Mouse (Mus musculus): Measurements from ENCODE around the gene A330070K13Rik. TPM values are rescaled to one million over a fixed set of nuclear protein-coding genes. Genes with fewer than 3 reads are reported as not detected.
A peak's percentile ranks its signal among the peaks of the same experiment; 100 is the strongest.

A330070K13Rik gene
- total and polyA plus RNA-seq, 3 experiments, result not detected

GRCm38 (mm10) chr5:130333971-130334370, 50.5 kb downstream of the A330070K13Rik start:
- H3K4me3 ChIP-seq (ENCODE audit: low read depth, low read length), result no peak overlapping the region
- DNase-seq (ENCODE audit: low spot score) (no peak), ATAC-seq (ENCODE audit: extremely low read depth, insufficient number of reproducible peaks, low FRiP score, poor library complexity, severe bottlenecking) (no peak)
- peaks cover 80% of the 10 kb centered on the region for H3K36me3 ChIP-seq (replicated peaks)
- TF ChIP-seq POLR2AphosphoS5 (IDR thresholded peaks at IDR 0.05; ENCODE audit: insufficient replicate concordance, low read depth, low read length) (no peak), TAL1 (conservative IDR thresholded peaks at IDR 0.05; ENCODE audit: low read depth, low read length) (no peak), GATA2 (IDR thresholded peaks at IDR 0.05; ENCODE audit: borderline replicate concordance, low read depth, low read length) (no peak), GATA1 (IDR thresholded peaks at IDR 0.05; ENCODE audit: borderline replicate concordance, low read length) (no peak), CTCF (IDR thresholded peaks at IDR 0.05; ENCODE audit: low read depth, low read length) (no peak)
- no peaks in the 10 kb centered on the region; the same call in 1 of the 2 replicates for H3K27me3 ChIP-seq (ENCODE audit: insufficient read depth, low read length)
- H3K9me3 ChIP-seq (replicated peaks), result no peaks in the 10 kb centered on the region
- peaks cover 5% of the 10 kb centered on the region for H3K4me1 ChIP-seq (ENCODE audit: insufficient read depth, low read depth, low read length)

GRCm38 (mm10) chr5:130333566-130333965, 50.9 kb downstream of the A330070K13Rik start:
- TF ChIP-seq GATA1 (IDR thresholded peaks at IDR 0.05; ENCODE audit: borderline replicate concordance, low read length), result no peak
- TF ChIP-seq CTCF (IDR thresholded peaks at IDR 0.05; ENCODE audit: low read depth, low read length), result no peak
- TF ChIP-seq POLR2AphosphoS5 (IDR thresholded peaks at IDR 0.05; ENCODE audit: insufficient replicate concordance, low read depth, low read length), result no peak
- no peak for TF ChIP-seq GATA2 (IDR thresholded peaks at IDR 0.05; ENCODE audit: borderline replicate concordance, low read depth, low read length)
- Histone ChIP-seq H3K4me3 (ENCODE audit: low read depth, low read length) (no peak overlapping the region), H3K4me1 (ENCODE audit: insufficient read depth, low read depth, low read length) (peaks cover 5% of the 10 kb centered on the region), H3K9me3 (replicated peaks) (no peaks in the 10 kb centered on the region), H3K36me3 (replicated peaks) (peaks cover 80% of the 10 kb centered on the region), H3K27me3 (ENCODE audit: insufficient read depth, low read length) (no peaks in the 10 kb centered on the region; the same call in 1 of the 2 replicates)
- DNase-seq (ENCODE audit: low spot score) (no peak), ATAC-seq (ENCODE audit: extremely low read depth, insufficient number of reproducible peaks, low FRiP score, poor library complexity, severe bottlenecking) (no peak)

GRCm38 (mm10) chr5:130331206-130331605, 53.2 kb downstream of the A330070K13Rik start:
- peaks cover 5% of the 10 kb centered on the region for H3K4me1 ChIP-seq (ENCODE audit: insufficient read depth, low read depth, low read length)
- DNase-seq (ENCODE audit: low spot score), result no peak
- no peaks in the 10 kb centered on the region; the same call in 1 of the 2 replicates for H3K27me3 ChIP-seq (ENCODE audit: insufficient read depth, low read length)
- H3K4me3 ChIP-seq (ENCODE audit: low read depth, low read length), result no peak overlapping the region
- peaks cover 78% of the 10 kb centered on the region for H3K36me3 ChIP-seq (replicated peaks)
- TF ChIP-seq TAL1 (conservative IDR thresholded peaks at IDR 0.05; ENCODE audit: low read depth, low read length), result no peak
- TF ChIP-seq POLR2AphosphoS5 (IDR thresholded peaks at IDR 0.05; ENCODE audit: insufficient replicate concordance, low read depth, low read length), result no peak
- TF ChIP-seq GATA1 (IDR thresholded peaks at IDR 0.05; ENCODE audit: borderline replicate concordance, low read length), result no peak
- no peak for TF ChIP-seq CTCF (IDR thresholded peaks at IDR 0.05; ENCODE audit: low read depth, low read length)
- TF ChIP-seq GATA2 (IDR thresholded peaks at IDR 0.05; ENCODE audit: borderline replicate concordance, low read depth, low read length), result no peak
- ATAC-seq (ENCODE audit: extremely low read depth, insufficient number of reproducible peaks, low FRiP score, poor library complexity, severe bottlenecking), result no peak
- no peaks in the 10 kb centered on the region for H3K9me3 ChIP-seq (replicated peaks)

GRCm38 (mm10) chr5:130330801-130331200, 53.6 kb downstream of the A330070K13Rik start:
- Histone ChIP-seq H3K36me3 (replicated peaks) (peaks cover 78% of the 10 kb centered on the region), H3K4me3 (ENCODE audit: low read depth, low read length) (no peak overlapping the region), H3K9me3 (replicated peaks) (no peaks in the 10 kb centered on the region), H3K27me3 (ENCODE audit: insufficient read depth, low read length) (no peaks in the 10 kb centered on the region; the same call in 1 of the 2 replicates), H3K4me1 (ENCODE audit: insufficient read depth, low read depth, low read length) (peaks cover 5% of the 10 kb centered on the region)
- TF ChIP-seq GATA2 (IDR thresholded peaks at IDR 0.05; ENCODE audit: borderline replicate concordance, low read depth, low read length) (no peak), TAL1 (conservative IDR thresholded peaks at IDR 0.05; ENCODE audit: low read depth, low read length) (no peak), POLR2AphosphoS5 (IDR thresholded peaks at IDR 0.05; ENCODE audit: insufficient replicate concordance, low read depth, low read length) (no peak), GATA1 (IDR thresholded peaks at IDR 0.05; ENCODE audit: borderline replicate concordance, low read length) (no peak), CTCF (IDR thresholded peaks at IDR 0.05; ENCODE audit: low read depth, low read length) (no peak)
- no peak for ATAC-seq (ENCODE audit: extremely low read depth, insufficient number of reproducible peaks, low FRiP score, poor library complexity, severe bottlenecking)
- no peak for DNase-seq (ENCODE audit: low spot score)

- ATAC-seq (ENCODE audit: extremely low read depth, insufficient number of reproducible peaks, low FRiP score, poor library complexity, severe bottlenecking), result peak; percentile 62
- Histone ChIP-seq H3K4me1 (ENCODE audit: insufficient read depth, low read depth, low read length) (peaks cover 5% of the 10 kb centered on the region), H3K27me3 (ENCODE audit: insufficient read depth, low read length) (no peaks in the 10 kb centered on the region), H3K4me3 (ENCODE audit: low read depth, low read length) (no peak overlapping the region), H3K9me3 (replicated peaks) (peaks cover 2% of the 10 kb centered on the region; the same call in 1 of the 2 replicates), H3K36me3 (replicated peaks) (peaks cover 78% of the 10 kb centered on the region)
- TF ChIP-seq POLR2AphosphoS5 (IDR thresholded peaks at IDR 0.05; ENCODE audit: insufficient replicate concordance, low read depth, low read length), result no peak
- TF ChIP-seq CTCF (IDR thresholded peaks at IDR 0.05; ENCODE audit: low read depth, low read length), result no peak
- TF ChIP-seq TAL1 (conservative IDR thresholded peaks at IDR 0.05; ENCODE audit: low read depth, low read length), result no peak
- TF ChIP-seq GATA2 (IDR thresholded peaks at IDR 0.05; ENCODE audit: borderline replicate concordance, low read depth, low read length), result no peak
- no peak for TF ChIP-seq GATA1 (IDR thresholded peaks at IDR 0.05; ENCODE audit: borderline replicate concordance, low read length)
- DNase-seq (ENCODE audit: low spot score), result no peak
These were observed 54.5 kb downstream of the A330070K13Rik start for GRCm38 (mm10) chr5:130329889-130330288.

Other genes starting within 250 kb of the A330070K13Rik start
- gene Kctd7, start 239.8 kb downstream of the A330070K13Rik start, total RNA-seq (2014; fragmentation: Nextera tagmentation), result 5.0 and 6.9 TPM in 2 replicates
- gene Kctd7, start 239.8 kb downstream of the A330070K13Rik start, total RNA-seq (2017), result 10.2 and 10.3 TPM in 2 replicates
- 7.8 and 10.3 TPM in 2 replicates for gene Kctd7, start 239.8 kb downstream of the A330070K13Rik start, polyA plus RNA-seq (2012)
- 44.0 and 48.2 TPM in 2 replicates for gene Rabgef1, start 212.8 kb downstream of the A330070K13Rik start, total RNA-seq (2014; fragmentation: Nextera tagmentation)
- gene Rabgef1, start 212.8 kb downstream of the A330070K13Rik start, total RNA-seq (2017), result 52.9 and 80.4 TPM in 2 replicates
- gene Rabgef1, start 212.8 kb downstream of the A330070K13Rik start, polyA plus RNA-seq (2012), result 18.5 and 23.4 TPM in 2 replicates
- 62.4 and 63.5 TPM in 2 replicates for gene Tmem248, start 167.6 kb downstream of the A330070K13Rik start, total RNA-seq (2014; fragmentation: Nextera tagmentation)
- 39.4 and 40.6 TPM in 2 replicates for gene Tmem248, start 167.6 kb downstream of the A330070K13Rik start, total RNA-seq (2017)
- 27.3 and 34.6 TPM in 2 replicates for gene Tmem248, start 167.6 kb downstream of the A330070K13Rik start, polyA plus RNA-seq (2012)
- gene Sbds, start 129.1 kb downstream of the A330070K13Rik start, total RNA-seq (2014; fragmentation: Nextera tagmentation), result 112 and 123 TPM in 2 replicates
- 76.1 and 91.8 TPM in 2 replicates for gene Sbds, start 129.1 kb downstream of the A330070K13Rik start, total RNA-seq (2017)
- gene Sbds, start 129.1 kb downstream of the A330070K13Rik start, polyA plus RNA-seq (2012), result 18.9 and 28.1 TPM in 2 replicates
- gene Tyw1, start 129.0 kb downstream of the A330070K13Rik start, total RNA-seq (2014; fragmentation: Nextera tagmentation), result 27.2 and 29.0 TPM in 2 replicates
- gene Tyw1, start 129.0 kb downstream of the A330070K13Rik start, total RNA-seq (2017), result 26.3 and 26.7 TPM in 2 replicates
- gene Tyw1, start 129.0 kb downstream of the A330070K13Rik start, polyA plus RNA-seq (2012), result 6.5 and 6.7 TPM in 2 replicates
- gene Caln1, start 15.2 kb downstream of the A330070K13Rik start, total RNA-seq (2014; fragmentation: Nextera tagmentation), result not detected in 2 replicates
- gene Caln1, start 15.2 kb downstream of the A330070K13Rik start, total RNA-seq (2017), result 0.06 and 0.11 TPM in 2 replicates
- not detected in 2 replicates for gene Caln1, start 15.2 kb downstream of the A330070K13Rik start, polyA plus RNA-seq (2012)